Mouse (Mus musculus): Measurements from ENCODE around the gene Cygb. TPM values are rescaled to one million over a fixed set of nuclear protein-coding genes. Genes with fewer than 3 reads are reported as not detected.

Cygb gene
- polyA plus RNA-seq, 1 experiment from 2014 or later = 7.1 TPM

- no peak for ATAC-seq (ENCODE audit: insufficient number of reproducible peaks, insufficient read depth, low FRiP score, low TSS enrichment, low read depth)
Observed at GRCm38 (mm10) chr11:116627072-116628020, 26.8 kb downstream of the Cygb start.

GRCm38 (mm10) chr11:116626299-116627071 is 27.6 kb downstream of the Cygb start, which contains the start of gene Rhbdf2:
Gene Rhbdf2 (minus strand): TSS chr11:116627019.
- 67% methylated on average over 10 of the region's 10 CpGs for WGBS
- H3K4me2 ChIP-seq = no peak within 1 kb of the TSS
- peaks cover 14% of the 10 kb centered on the region; the same call in 1 of the 2 replicates for H3K27me3 ChIP-seq
- H3K4me3 ChIP-seq = no peak within 1 kb of the TSS
- no peak within 1 kb of the TSS for H3K9ac ChIP-seq
- H3K27ac ChIP-seq = no peak within 1 kb of the TSS
- H3K9me3 ChIP-seq = no peaks in the 10 kb centered on the region
- peaks cover 17% of the 10 kb centered on the region for H3K4me1 ChIP-seq
- no peaks in the 10 kb centered on the region for H3K36me3 ChIP-seq
- no peak for ATAC-seq (ENCODE audit: insufficient number of reproducible peaks, insufficient read depth, low FRiP score, low TSS enrichment, low read depth)

More at GRCm38 (mm10) chr11:116627072-116628020, 26.8 kb downstream of the Cygb start:
- Histone ChIP-seq H3K4me1 (peaks cover 12% of the 10 kb centered on the region), H3K36me3 (no peaks in the 10 kb centered on the region), H3K4me3 (no peak overlapping the region), H3K9ac (no peak overlapping the region), H3K27ac (no peak overlapping the region), H3K9me3 (no peaks in the 10 kb centered on the region), H3K27me3 (peaks cover 14% of the 10 kb centered on the region; the same call in 1 of the 2 replicates), H3K4me2 (no peak overlapping the region)
- 38% methylated on average over 10 of the region's 10 CpGs for WGBS

- 76% methylated on average over 17 of the region's 17 CpGs for WGBS
- ATAC-seq (ENCODE audit: insufficient number of reproducible peaks, insufficient read depth, low FRiP score, low TSS enrichment, low read depth) = no peak
- Histone ChIP-seq H3K36me3 (no peaks in the 10 kb centered on the region), H3K27ac (no peak overlapping the region), H3K4me3 (no peak overlapping the region), H3K9ac (no peak overlapping the region), H3K4me2 (no peak overlapping the region), H3K9me3 (no peaks in the 10 kb centered on the region), H3K27me3 (peaks cover 14% of the 10 kb centered on the region; the same call in 1 of the 2 replicates), H3K4me1 (peaks cover 28% of the 10 kb centered on the region)
Observed at GRCm38 (mm10) chr11:116625081-116626000, 28.8 kb downstream of the Cygb start.

GRCm38 (mm10) chr11:116624131-116624832 is 29.8 kb downstream of the Cygb start:
- Histone ChIP-seq H3K36me3 (no peaks in the 10 kb centered on the region), H3K4me2 (peak overlapping the region; percentile 88), H3K27me3 (peaks cover 14% of the 10 kb centered on the region; the same call in 1 of the 2 replicates), H3K4me3 (peak overlapping the region; percentile 61), H3K4me1 (peaks cover 37% of the 10 kb centered on the region), H3K9ac (peak overlapping the region; percentile 76), H3K9me3 (no peaks in the 10 kb centered on the region), H3K27ac (no peak overlapping the region)
- WGBS = 12% methylated on average over 42 of the region's 42 CpGs
- no peak for ATAC-seq (ENCODE audit: insufficient number of reproducible peaks, insufficient read depth, low FRiP score, low TSS enrichment, low read depth)

GRCm38 (mm10) chr11:116623281-116624124 is 30.6 kb downstream of the Cygb start:
- H3K4me1 ChIP-seq = peaks cover 39% of the 10 kb centered on the region
- no peaks in the 10 kb centered on the region for H3K36me3 ChIP-seq
- H3K4me3 ChIP-seq = peak overlapping the region; percentile 61
- peaks cover 14% of the 10 kb centered on the region; the same call in 1 of the 2 replicates for H3K27me3 ChIP-seq
- no peak for ATAC-seq (ENCODE audit: insufficient number of reproducible peaks, insufficient read depth, low FRiP score, low TSS enrichment, low read depth)
- peak overlapping the region; percentile 88 for H3K4me2 ChIP-seq
- WGBS = 5% methylated on average over 40 of the region's 40 CpGs
- H3K9me3 ChIP-seq = no peaks in the 10 kb centered on the region
- H3K27ac ChIP-seq = no peak overlapping the region
- H3K9ac ChIP-seq = peak overlapping the region; percentile 76

- Histone ChIP-seq H3K4me1 (peaks cover 40% of the 10 kb centered on the region), H3K36me3 (no peaks in the 10 kb centered on the region), H3K27ac (no peak overlapping the region), H3K4me3 (no peak overlapping the region), H3K9ac (0 out of 2 replicates have a peak overlapping the region, but pooled peaks have one; percentile 21), H3K9me3 (no peaks in the 10 kb centered on the region), H3K27me3 (peaks cover 14% of the 10 kb centered on the region; the same call in 1 of the 2 replicates), H3K4me2 (no peak overlapping the region; the same call in 1 of the 2 replicates)
- ATAC-seq (ENCODE audit: insufficient number of reproducible peaks, insufficient read depth, low FRiP score, low TSS enrichment, low read depth) = no peak
- 34% methylated on average over 6 of the region's 6 CpGs for WGBS
Observed at GRCm38 (mm10) chr11:116621258-116621704, 32.8 kb downstream of the Cygb start.

- WGBS = 72% methylated on average over 10 of the region's 10 CpGs
- H3K27ac ChIP-seq = no peak overlapping the region
- H3K27me3 ChIP-seq = peaks cover 14% of the 10 kb centered on the region; the same call in 1 of the 2 replicates
- H3K4me3 ChIP-seq = no peak overlapping the region
- no peaks in the 10 kb centered on the region for H3K36me3 ChIP-seq
- ATAC-seq (ENCODE audit: insufficient number of reproducible peaks, insufficient read depth, low FRiP score, low TSS enrichment, low read depth) = no peak
- H3K9ac ChIP-seq = 0 out of 2 replicates have a peak overlapping the region, but pooled peaks have one; percentile 21
- no peaks in the 10 kb centered on the region for H3K9me3 ChIP-seq
- peaks cover 46% of the 10 kb centered on the region for H3K4me1 ChIP-seq
- no peak overlapping the region for H3K4me2 ChIP-seq
Observed at GRCm38 (mm10) chr11:116620559-116621253, 33.4 kb downstream of the Cygb start.

GRCm38 (mm10) chr11:116620073-116620472 is 34.0 kb downstream of the Cygb start:
- Histone ChIP-seq H3K9me3 (no peaks in the 10 kb centered on the region), H3K4me1 (peaks cover 47% of the 10 kb centered on the region), H3K9ac (no peak overlapping the region), H3K4me2 (no peak overlapping the region), H3K27me3 (peaks cover 13% of the 10 kb centered on the region; the same call in 1 of the 2 replicates), H3K36me3 (no peaks in the 10 kb centered on the region), H3K27ac (no peak overlapping the region), H3K4me3 (no peak overlapping the region)
- WGBS = 43% methylated on average over 9 of the region's 9 CpGs
- ATAC-seq (ENCODE audit: insufficient number of reproducible peaks, insufficient read depth, low FRiP score, low TSS enrichment, low read depth) = no peak

GRCm38 (mm10) chr11:116619561-116619960 is 34.6 kb downstream of the Cygb start:
- Histone ChIP-seq H3K4me3 (no peak overlapping the region), H3K36me3 (no peaks in the 10 kb centered on the region), H3K9ac (no peak overlapping the region), H3K9me3 (no peaks in the 10 kb centered on the region), H3K4me1 (peaks cover 44% of the 10 kb centered on the region), H3K27ac (no peak overlapping the region), H3K4me2 (no peak overlapping the region), H3K27me3 (peaks cover 8% of the 10 kb centered on the region; the same call in 1 of the 2 replicates)
- ATAC-seq (ENCODE audit: insufficient number of reproducible peaks, insufficient read depth, low FRiP score, low TSS enrichment, low read depth) = no peak
- 80% methylated on average over 8 of the region's 8 CpGs for WGBS

Measured in embryonic facial prominence, embryonic 13.5 days (tissue).